Mouse (Mus musculus): ENCODE data around the gene Rbfox2.

Gene Rbfox2

DNA sequence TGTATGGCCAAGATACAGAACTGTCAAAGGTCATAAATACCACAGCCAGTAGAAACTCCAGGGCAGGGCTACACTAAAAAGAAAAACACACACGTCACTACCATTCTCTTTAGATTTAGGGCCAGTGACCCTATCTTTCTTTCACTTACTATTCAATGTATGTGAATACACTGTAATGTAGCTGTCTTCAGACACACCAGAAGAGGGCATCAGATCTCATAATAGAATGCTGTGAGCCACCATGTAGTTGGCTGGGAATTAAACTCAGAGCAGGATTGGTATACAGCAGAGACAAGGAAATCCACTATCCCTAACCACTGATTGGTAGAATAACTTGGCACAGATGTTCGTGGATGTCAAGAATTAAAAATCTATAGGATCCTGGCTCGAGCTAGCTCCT, 76.7 kb downstream of the Rbfox2 start:
- no peak for DNase-seq (ENCODE audit: low spot score in 2 of 2)

DNA sequence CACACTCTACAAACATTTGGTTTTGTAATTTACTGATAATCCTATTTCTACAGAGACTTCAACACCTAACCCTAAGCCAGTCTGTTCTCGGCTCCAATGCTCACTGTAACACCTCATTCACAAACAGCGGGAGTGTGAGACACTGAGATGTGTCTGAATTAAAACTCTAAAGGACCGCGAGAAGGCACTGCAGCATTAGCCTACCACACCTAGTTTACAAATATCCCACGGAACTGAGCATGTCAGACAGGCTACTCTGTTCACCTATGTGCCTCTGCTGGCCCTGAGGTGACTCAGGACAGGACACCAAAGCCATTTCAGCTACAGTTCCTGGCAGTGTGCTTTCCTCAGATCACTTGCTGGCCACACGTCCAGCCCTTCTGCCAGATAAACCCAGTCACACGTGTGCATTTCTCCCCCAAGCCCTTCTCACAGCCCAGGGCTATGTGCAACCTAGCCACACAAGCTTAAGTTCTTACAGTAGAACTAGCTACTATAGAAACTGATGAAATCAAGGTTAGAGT, 79.9 kb downstream of the Rbfox2 start:
- DNase-seq (ENCODE audit: low spot score in 2 of 2): no peak

DNA sequence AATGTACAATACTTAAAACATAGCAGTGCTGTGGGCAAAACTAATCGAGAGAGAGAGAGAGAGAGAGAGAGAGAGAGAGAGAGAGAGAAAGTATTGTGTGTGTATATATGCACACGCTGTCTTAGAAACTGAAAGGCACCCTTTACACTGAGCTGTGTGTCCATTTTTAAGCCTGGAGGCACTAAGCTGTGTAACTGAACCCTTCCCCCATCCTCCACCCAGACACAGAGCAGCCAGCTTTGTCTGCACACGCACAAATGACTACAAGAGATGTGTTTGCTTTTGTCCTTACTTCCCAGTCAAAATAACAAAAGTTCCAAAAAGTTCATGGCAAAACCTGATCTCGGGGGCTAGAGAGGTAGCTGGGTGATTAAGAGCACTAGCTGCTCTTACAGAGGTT, 80.9 kb downstream of the Rbfox2 start:
- no peak for DNase-seq (ENCODE audit: low spot score in 2 of 2)

DNA sequence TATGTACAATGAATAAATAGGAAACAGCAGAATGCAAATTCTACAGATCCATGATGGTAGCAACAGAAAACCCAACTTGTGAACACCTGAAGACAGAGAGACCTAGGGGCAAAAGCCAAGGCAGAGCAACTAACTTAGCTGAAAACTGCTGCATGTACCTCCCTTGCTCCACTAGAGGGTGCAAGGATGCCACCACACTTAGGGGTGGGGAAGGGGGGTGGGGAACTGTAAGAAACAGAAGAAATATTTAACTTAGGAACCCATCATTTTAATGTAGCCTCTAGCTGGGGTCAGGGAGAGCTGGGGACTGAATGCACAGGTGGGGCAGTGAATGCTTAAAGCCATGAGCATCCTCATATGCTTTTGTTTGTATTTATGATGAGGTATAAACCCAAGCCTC, 81.5 kb downstream of the Rbfox2 start:
- no peak for DNase-seq (ENCODE audit: low spot score in 2 of 2)

DNA sequence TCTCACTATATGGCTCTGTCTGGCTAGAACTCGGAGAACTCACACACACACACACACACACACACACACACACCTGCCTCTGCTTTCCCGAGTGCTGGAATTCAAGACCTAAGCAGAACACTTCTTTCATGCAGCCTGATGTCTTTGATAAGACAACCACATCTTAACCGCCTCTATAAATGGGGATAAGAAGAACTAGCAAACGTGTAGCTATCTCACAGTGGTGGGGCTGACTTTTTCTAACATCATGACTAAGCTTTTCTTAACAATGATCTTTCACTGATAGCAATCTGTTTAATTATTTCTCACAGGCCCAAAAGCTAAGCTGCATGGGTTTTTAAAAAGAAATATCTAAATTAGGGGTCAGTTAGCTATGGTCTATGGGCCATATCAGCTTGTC, 86.0 kb downstream of the Rbfox2 start:
- no peak for DNase-seq (ENCODE audit: low spot score in 2 of 2)

DNA sequence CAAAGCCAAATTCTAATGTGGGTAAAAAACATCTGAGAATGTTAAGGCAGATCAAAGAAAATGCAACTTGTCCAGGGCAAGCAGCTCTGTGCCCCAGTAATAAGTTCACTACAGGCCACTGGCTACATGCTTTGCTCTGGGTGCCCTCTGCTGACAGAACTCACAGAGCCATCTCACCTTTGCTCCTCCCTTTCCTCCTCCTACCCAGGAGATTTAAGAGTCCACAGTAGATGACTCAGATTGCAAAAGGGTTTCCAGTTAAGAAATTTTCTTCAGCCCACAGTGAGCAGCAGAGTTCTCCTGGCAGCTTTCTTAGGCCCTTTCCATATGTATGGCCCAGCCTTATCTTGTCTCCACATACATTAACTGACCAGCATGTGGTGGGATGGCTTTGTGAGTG, 86.7 kb downstream of the Rbfox2 start:
- no peak for DNase-seq (ENCODE audit: low spot score in 2 of 2)

DNA sequence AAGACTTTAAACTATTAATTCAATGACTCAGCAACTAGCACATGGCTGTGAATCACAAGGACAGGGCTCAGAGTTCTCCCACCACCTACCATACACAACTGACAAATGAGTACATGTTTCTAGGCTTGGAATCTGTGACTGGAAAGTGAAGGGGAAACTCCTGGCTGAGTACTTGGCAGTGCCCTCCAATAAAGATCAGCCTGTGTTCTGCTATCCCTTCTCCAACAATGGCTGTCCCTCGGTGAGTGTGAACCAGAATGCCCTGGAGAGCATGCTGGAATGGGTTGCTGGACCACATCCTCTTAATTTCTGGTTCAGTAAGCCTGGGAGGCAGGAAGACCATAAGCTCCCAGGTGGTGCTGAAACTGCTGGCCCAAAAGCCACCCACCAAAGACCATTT, 87.2 kb downstream of the Rbfox2 start:
- DNase-seq (ENCODE audit: low spot score in 2 of 2): no peak

DNA sequence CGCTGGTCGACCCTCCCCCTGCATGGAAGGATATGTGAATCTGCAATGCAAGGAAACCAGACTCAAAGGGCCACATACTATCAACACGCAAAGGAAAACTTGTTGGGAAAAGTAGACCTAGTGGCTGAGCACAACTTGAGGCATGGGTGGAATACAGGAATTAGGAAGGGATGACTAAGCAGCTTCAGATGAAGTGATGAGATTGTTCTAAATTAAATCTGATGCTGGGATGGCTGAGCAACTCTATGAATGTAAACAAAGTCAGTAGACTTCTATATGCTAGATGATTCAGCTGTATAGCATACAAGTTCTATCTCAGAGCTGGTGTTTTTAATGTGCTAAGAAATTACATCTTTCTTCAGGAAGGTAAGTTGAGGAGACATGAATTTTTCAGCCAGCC, 88.8 kb downstream of the Rbfox2 start:
- no peak for DNase-seq (ENCODE audit: low spot score in 2 of 2)

DNA sequence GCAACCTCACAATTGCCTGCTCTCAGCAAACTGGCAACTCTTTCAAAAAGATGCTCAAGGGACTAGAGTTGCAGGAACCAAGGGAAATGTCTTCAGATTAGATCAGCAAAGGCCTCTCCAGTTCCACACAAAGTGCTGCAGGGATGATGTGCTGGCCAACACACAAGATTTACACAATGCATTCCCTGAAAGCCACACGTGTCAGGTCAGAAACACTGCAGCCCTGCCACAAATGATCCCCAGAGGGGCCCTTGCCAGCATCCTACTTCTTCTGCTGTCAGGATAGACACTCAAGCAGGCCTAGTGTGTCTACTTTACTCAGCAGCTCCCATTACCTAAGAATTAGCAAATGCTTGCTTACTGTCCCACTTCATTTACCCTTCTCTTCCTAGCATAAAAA, 89.3 kb downstream of the Rbfox2 start:
- no peak for DNase-seq (ENCODE audit: low spot score in 2 of 2)

DNA sequence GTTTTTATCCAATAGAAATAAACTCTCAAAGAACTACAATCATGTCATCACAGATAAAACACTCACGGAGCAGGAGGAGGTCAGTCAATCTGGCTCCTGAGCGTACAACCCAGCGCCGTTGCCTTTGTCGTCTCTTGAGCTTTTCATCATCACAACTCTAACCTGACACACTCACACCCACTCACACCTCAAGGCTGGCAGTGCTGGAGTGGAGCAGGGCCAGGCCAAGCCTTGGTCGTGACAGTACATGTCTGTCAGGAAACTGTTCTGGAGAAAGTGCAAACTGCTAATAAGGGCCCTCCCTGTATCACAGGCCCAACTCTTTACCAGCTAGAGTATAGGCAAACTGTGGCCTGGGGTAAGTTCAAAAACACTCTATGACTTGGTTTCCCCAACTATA, 90.1 kb downstream of the Rbfox2 start:
- DNase-seq (ENCODE audit: low spot score in 2 of 2): no peak

DNA sequence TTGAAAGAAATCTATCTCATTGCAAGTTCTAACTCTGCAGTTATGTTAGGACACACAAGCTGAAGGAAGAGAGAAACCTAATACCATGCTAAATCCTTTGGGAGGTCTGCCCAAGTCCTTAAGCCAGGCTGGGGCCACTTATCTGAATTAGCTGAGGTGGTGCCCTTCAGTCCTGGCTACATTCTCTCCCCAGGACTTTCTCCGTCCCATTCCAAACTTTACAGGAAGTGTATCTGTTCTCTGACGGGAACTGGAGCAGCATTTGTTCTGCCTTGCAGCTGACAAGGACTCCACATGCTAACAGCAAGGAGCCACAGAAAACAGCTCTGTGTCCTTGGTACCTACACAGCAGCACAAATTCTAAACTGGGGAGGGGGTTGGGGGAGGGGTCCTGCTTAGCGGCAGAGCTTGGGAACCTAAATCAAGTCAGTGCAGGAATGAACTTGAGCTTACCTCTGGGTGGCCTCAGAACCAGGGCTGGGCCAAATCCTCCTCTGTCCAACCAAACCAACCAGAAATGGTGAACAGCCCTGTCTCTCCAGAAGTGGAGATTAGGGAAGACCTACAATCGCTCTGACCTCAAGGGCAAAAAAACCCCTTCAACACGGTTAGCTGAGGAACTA, 91.5 kb downstream of the Rbfox2 start:
- DNase-seq (ENCODE audit: low spot score in 2 of 2): no peak

DNA sequence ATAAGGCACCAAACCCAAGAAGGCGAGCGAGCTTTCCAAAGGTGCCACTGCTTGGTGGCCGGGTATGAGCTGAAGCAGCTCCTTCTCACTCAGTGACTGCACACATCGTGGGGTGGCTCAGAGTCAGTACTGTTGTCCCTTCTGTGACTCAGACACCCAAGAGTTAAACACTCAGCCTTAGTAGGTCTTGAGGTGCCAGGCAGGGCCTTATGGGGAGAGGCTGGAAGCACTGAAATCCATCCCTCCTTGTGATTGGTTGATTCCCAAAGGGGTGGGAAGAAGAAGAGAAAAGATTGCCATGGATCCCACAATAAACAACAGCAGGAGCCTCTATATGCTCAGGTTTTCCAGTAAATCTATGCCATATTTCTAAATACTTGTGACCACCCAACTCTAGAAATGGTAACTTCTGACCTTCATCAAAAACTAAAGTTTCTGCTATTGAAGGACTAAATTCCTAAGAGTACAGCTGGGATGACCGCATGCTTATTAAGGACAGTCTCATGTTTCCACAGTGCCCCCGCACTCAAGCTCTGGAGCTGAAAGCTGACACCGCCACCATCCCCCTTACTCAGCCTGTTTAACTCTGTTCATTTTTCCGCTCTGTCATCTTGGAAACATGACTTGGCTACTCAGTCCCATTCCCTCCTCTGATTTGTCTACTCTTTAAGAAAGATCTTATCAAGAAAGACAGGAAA, 92.2 kb downstream of the Rbfox2 start:
- no peak for DNase-seq (ENCODE audit: low spot score in 2 of 2)

DNA sequence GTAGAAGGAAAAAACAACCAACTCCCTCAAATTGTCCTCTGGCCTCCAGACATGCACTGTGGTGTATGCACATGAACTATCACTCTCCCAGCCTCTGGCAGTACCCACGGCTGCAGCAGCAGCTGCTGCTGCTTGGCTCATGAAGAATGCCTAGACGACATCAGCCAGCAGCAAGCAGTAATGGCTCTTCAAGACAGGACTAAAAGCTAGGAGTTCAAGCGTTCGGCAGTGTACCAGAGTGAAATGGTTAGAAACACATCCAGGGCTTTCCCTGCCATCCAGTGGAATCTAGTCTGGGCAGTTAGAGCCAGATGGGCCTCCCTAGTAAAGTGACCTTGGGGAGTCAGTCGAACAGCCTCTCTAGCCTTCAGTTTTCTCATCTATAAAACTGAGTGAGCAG, 93.0 kb downstream of the Rbfox2 start:
- no peak for DNase-seq (ENCODE audit: low spot score in 2 of 2)

DNA sequence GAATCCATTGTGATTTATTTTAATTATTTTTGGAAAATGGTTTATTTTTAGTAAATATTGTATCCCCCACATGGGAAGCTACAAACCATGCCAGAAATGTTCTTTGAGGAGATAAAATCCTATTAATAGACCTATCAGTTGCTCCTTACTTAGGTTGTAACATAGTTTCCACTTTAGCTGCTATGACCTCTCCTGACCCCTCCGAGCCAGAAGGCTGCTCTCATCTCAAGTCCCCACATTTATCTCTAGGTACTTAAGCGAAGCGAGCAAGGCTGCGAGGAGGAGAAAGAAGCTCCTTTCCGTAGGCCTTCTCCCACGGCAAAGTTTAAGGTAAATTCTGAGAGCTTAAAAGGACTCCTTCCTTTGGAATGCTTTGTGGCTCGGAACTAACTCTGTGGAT, 94.0 kb downstream of the Rbfox2 start:
- DNase-seq (ENCODE audit: low spot score in 2 of 2): no peak

DNA sequence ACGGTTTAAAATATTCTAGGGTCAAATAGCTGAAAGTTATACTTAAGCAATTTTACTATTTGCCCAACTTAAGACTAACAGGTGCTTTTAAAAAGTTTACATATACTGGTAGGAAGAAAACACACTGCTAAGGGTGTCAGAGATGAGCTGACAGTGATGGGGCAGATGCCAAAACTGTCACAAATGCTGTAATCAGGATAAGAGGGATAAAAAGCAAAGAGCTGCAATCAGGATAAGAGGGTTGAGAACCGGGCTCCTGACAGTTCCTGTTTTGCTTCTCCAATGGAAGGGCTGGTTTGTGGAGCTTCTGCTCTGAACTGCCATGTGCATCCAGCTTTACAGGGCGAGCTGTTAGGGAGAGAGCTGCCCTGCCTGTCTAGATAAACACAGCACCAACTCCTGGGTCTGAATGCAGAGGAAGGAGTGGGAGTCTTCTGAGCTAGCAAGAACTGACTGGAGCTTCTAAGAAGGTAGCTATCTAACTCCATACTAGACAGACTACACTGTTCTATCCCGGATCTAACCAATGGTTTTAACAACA, 94.5 kb downstream of the Rbfox2 start:
- no peak for DNase-seq (ENCODE audit: low spot score in 2 of 2)

DNA sequence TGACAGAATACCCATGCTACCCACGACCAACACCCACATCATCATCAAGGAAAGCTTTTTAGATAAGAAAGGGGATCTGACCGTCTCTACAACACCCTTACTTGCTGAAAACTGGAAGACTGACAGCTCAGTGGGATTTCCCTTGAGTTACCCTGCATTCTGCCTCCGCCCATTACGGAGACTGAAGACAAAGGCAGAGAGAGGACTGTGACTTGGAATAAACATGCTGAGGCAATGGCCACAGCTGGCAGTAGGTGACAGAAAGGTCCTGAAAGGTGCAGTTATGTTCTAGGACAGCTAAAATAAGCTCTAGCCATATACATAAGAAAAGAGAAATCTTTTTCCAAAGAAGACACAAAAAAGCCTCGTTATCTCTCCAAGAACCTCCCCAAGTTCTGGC, 99.8 kb downstream of the Rbfox2 start:
- no peak for DNase-seq (ENCODE audit: low spot score in 2 of 2)

DNA sequence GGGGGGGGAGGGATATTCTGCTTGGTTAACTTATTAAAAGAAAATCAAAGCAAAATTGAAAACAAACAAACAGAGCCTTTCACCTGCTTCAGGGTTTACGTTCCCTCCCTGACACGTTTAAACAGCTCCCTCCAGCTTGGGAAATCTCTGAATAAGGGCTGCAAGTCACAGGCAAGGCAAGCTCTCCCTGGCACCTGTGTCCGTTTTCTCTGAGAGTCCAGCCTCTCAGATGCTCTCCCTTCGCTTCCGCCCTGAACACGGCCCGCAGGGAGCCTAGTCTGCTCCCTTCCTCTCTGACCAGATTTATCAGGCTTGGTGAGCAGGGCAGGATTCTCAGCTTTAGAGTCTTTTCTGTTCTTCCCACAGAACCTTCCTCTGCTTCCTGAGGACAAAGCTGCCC, 101.9 kb downstream of the Rbfox2 start:
- no peak for DNase-seq (ENCODE audit: low spot score in 2 of 2)

DNA sequence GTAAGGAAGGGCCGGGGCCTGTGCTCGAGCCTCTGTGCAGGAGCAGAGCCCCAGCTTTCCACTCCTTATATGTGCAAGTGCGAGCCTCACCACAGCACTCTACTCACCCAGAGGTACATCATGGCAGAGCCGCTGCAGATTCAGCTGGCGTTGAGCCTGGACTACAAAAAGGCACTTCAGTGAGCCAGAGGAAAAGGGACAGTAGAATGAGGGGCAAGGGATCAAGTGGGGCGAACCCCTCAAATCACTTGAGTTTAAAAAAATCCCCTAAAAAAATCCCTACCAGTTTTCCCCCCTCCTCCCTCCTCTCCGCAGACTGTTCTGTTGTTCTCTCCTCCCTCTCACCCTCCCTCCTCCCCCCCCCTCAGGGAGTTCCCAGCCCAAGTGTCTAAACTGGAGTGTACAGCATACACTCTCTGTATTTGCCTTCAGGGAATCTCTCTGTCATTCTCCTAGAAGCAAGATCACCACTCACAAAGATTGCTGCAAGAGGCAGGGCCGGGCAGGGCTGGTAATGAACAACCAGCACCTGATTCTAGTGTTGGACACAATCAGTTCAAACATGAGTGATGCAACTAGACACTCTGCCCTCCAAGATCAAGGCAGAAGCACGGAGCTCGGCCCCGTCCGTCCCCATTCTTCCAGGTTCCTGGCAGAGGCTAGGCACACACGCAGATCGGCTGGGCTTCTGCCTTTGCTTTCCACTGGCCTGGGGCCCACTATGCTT, 103.4 kb downstream of the Rbfox2 start:
- no peak for DNase-seq (ENCODE audit: low spot score in 2 of 2)

DNA sequence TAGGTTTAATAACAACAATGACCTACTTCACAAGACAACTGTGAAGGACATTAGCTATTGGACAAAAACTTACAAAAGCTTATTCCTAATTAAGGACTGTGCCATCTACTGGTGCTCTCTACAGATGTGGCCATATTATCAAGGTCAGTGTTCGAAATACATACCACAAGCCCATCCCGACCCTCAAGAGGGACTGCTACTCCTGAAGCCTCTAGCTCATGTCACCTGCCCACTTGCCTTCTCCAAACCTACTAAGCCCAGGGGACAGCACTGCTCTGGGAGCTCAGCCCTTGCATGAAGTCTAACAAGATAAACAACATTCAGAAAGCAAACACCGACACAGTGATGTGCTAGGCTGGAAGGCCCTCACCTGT, 103.9 kb downstream of the Rbfox2 start:
- no peak for DNase-seq (ENCODE audit: low spot score in 2 of 2)

DNA sequence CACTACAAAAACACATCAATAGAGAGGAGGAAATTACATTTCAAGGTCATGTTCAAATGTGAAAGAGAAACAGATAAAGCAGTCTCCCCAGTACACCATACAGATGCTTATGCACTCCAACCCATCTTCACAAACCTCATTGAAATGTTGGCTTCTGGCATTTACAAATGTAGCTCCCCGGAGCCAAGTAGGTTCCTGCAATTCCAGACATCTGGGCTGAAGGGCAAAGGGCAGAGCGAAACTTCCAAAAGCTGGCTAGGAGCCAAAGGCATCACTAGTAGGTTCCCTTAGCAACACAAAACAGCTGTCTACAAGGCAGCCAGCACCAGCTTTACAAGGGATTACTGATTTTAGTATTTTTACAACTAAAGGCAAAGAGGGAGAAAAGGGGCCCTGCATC, 104.6 kb downstream of the Rbfox2 start:
- no peak for DNase-seq (ENCODE audit: low spot score in 2 of 2)

DNA sequence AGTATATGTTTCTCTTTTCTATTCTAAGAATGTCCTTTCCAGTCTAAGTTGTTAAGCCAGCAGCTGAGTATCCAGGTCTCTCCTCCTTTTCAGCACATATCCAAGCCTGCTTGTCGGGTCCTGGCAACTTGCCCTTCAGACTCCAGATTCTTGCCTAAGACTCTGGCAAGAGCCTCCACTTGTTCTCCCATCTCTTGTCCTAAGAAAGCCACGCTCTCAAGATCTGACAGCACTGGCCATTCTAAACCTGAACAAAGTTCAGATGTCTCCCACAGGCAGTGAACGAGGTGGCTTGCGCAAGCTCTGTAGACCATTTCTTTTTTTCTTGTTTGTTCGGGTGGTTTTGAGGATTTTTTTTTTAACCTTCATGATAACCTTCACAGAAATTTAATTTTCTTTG, 110.0 kb downstream of the Rbfox2 start:
- no peak for DNase-seq (ENCODE audit: low spot score in 2 of 2)

DNA sequence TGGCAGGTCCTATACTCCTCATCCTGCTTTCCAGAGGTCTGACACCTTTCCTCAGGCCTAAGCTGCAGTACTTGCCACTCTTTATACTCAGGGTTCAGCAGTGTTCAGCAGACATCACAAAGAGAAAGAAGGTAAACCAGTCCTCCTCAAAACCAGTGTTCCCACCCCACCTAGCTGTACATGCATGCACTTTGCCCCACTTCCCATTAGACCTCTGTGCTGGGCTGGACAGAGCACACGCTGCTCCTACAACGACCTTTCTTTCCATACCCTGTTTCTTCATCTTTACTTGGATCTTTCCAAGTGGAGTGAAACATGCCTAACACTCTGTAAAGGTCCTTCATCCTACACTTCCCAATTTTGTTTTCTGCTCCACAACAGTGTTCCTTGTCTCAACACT, 110.8 kb downstream of the Rbfox2 start:
- no peak for DNase-seq (ENCODE audit: low spot score in 2 of 2)
